Mouse (Mus musculus) frontal cortex, postnatal 36 days (tissue): ENCODE data around the gene Krt42.
"Not testable (repeated sequence)": the region's sequence is repeated elsewhere in the genome, so short reads cannot be mapped to it uniquely, and the experiment has no call there.

Experiments used
- DNase-seq, 2 experiments: peaks; one replicate each; pipeline ENCODE4 v3.0.0; 2022; ENCODE audit warnings: low spot score in 2 of 2

Krt42 gene

GRCm38 (mm10) chr11:100269821-100270332 is at the start of gene Krt42:
Gene Krt42, minus strand, starts transcription at chr11:100269871.
- no peak for DNase-seq

DNA sequence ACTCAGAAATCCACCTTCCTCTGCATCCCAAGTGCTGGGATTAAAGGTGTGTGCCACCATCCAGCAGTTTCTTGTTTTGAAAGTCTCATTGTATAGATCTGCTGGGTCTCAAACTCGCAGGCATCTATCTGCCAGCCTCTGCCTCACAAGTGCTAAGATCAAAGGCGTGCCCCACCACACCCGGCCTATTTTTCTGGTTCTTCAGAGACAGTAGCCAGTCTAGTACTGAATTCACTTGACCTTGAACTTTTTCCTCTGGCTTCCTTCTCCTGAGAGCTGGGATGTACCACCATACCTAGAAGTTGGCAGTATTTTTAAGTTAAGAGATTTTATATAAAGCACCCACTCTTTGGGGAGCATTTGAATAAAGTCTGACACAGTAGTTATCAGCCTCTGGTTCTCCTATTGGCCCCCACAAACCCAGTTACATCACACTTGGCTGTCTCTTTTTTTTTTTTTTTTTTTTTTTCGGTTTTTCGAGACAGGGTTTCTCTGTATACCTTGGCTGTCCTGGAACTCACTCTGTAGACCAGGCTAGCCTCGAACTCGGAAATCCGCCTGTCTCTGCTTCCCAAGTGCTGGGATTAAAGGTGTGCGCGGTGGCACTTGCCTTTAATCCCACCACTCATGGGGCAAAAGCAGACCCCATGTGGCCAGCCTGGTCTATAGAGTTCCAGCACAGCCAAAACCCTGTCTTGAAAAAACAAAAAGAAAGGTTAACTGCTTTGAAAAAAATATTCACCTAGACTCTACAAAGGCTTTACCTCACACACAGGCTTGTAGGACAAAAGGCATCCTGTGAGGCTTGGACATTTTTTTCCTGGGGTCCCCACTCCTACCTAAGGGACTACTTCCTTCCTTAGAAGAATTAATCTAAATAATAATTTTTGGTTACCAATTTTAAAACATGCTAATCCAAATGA is 49.1 kb upstream of the Krt42 start:
- no peak for DNase-seq

- DNase-seq, result no peak
These were observed 48.2 kb upstream of the Krt42 start for GRCm38 (mm10) chr11:100317826-100318380.

DNA sequence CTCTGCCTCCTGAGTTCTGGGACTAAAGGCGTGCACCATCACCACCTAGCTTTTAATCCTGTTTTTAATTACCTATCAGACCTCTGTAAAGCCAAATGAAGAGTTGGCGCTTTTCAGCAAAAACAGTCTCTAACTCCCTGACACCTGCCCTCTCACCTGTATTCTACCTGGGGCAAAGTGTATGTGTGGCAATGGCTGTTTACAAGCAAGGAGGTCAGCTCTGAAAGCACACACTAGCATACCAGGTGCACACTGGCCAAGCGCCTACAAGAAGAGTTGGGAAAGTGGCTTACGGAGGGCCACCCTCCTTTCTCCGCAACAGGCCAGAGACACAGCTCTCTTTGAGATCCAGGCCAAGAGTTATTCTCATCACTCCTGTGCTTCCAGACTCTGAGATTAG is 45.8 kb upstream of the Krt42 start:
- DNase-seq, result no peak

GRCm38 (mm10) chr11:100313424-100313823 is 43.8 kb upstream of the Krt42 start:
- DNase-seq, result no peak

DNA sequence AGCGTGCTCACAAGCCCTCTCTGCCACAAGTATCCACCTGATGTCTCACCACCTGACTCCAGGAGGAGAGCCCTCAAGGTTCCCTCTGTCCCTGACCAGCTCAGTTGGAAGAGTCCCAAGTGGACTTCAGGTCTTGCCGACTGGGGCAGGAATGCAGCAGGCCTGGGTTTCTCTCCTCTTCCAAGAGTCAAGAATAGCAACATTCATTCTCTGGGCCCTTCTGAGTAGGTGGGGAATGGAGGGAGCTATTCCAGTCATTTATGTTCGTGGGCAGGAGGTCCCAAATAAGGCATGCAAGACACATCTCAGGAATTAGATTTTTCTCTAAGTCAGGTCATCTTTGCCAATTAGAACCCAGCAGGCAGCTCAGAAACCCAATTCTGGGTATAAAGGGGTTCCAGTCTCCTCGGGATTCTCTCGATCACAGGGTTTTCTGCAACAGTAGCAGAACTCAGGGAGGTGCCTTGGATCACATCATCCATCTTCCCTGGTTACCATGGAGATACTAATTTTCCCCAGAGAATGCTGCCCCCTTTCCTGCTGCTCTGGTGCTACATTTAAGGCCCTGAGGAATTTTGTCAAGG is 42.5 kb upstream of the Krt42 start:
- peak; percentile 43 to 69 for DNase-seq

- DNase-seq, result no peak
These were observed 42.0 kb upstream of the Krt42 start for GRCm38 (mm10) chr11:100311656-100312055.

DNA sequence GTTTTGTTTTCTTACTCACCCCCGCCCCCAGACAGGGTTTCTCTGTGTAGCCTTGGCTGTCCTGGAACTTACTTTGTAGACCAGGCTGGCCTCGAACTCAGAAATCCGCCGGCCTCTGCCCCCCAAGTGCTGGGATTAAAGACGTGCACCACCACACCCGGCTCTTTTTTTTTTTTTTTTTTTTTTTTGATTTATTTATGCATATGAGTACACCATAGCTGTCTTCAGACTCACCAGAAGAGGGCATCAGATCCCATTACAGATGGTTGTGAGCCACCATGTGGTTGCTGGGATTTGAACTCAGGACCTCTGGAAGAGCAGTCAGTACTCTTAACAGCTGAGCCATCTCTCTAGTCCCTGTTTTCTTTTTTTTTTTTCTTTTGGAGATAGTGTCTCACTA is 39.0 kb upstream of the Krt42 start:
- not testable (repeated sequence) for DNase-seq

DNA sequence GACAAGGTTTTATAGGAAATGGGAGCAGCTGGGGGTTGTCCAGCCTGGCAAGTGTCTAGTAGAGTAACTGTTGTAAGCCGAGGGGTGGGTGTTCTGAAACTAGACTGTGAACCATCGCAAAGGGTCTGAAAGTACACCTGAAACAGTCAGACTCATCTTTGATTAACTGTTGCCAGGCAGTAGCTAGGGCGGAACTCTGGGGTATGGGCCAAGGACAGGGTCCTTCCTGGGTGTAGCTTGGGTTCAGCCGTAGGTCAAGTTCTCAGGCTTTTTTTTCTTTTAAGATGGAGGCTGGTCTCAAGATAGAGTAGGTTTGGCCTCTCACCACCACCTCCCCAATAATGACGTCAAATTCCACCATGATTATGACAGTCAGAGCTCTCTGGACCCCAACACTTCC is 38.2 kb upstream of the Krt42 start:
- no peak for DNase-seq

DNA sequence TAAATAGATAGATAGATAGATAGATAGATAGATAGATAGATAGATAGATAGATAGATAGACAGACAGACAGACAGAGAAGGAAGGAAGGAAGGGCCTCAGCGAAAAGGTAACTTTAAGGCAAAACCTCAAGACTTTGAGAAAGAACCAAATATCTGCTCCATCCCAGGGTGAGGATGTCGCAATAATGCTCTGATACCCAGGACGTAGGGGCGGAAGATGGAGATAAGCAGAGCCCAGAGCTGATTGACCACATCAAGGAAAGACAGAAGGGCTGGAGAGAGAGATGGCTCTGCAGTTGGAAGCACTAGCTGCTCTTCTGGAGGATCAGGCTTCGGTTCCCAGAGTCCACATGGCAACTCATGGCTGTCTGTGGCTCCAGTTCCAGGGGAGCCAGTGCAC is 31.6 kb upstream of the Krt42 start:
- DNase-seq, result no peak

GRCm38 (mm10) chr11:100300293-100300692 is 30.6 kb upstream of the Krt42 start:
- peak; percentile 53 to 62 for DNase-seq

DNA sequence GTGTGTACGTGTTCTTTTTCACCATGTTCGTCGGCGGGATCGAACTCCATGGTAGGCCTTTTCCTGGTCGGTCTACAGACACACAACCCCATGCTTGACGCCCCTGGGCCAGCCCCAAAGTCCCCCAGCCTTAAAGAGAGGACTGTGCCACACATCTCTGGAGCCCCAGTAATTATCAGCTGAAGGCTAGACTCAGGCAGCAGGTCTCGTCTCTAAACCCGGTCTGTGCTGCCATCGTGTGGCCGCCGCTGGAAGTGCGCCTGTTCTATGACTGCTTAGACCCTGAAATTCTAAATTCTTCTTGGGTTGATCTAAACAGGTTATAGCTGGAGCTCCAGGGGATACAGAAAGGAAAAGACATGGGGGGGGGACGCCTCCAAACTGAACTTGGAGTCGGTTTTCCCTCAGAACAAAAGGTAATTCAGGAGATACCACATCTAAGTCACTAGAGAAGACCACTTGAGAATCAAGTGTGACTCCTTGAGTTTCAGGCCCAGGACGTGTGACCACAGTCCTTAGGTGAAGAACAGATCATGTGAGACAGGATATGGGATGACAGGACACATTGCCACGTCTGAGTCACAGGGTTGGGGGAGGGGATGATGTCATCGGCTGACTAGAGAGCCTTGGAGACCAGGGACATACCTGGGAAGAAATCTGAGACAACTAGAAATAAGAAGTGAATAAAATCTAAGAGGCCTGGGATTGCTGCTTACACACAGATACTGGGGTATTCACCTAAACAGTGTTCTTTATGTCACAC is 28.8 kb upstream of the Krt42 start:
- peak; percentile 82 to 87 for DNase-seq

DNA sequence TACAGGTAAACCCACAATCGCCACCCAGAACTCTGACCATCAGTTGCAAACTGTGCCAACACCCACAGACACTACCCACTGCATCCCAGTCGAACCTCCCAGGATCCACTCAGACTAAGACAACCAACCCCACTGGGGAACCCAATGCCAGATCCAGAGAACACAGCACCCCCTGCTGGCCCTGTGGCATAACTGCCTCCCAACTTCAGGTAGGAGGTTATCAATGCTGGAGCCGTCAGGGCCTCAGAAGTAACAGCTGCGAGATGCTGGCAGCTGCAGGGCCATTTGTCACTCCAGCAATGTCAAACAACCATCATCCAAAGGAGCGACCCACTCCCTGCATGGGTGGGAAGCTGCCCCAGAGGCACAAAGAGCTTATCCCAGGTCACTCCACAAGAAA is 28.1 kb upstream of the Krt42 start:
- no peak for DNase-seq

DNA sequence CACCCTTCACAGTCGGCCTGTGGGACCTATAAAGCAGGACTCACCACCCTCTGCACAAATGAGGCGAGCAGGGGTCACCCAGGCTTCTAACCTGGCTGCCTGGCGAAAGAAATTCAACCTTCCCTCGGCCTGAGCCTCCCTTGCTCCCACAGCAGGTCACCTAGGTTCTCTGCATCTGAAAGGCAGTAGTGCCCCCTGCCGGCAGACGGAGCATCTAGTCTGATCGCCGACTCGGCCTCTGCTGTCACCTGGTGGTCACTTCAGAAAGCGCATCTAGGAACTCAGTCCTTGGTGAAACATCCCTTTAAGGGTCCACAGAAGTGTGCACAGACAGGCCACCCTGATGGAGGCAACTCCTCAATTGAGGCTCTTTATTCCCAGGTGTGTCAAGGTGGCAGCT is 25.6 kb upstream of the Krt42 start:
- peak; percentile 78 for DNase-seq

DNA sequence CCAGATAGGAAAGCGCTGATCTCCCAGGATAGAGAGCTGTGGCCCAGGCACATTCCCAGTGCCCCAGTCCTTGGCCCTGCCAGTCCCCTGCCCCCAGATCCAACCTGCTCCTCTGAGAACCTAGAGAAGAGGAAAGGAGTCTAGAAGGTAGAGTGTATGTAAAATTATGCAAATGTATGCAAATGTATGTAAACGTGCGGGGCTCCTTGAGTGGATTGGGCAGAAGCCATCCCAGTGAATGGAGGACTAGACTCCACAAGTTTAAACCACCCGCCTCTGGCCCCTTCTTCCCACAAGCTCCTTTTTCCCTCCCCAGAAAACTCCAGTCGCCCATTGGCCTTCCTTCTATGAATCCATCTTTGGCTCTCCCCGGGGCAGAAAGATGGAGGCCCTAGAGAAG is 23.2 kb upstream of the Krt42 start:
- DNase-seq, result no peak

DNA sequence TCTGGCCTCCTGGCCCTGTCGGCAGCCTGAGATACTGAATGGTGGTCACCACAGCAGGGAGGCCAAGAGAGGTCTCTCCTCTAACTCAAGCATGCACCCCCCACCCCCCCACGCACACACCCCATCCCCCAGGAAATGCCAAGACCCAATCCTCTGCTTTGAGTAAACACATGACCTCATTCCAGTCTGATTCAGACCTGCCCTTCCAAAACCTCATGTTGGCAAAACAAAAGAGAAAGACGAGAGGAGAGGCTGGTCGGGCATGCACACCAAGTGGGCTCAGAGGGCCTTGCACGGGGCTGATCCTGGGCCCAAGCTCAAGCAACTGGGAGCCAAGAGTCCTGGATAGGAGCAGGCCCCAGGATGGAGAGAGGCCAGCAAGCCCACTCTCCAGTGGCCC is 20.6 kb upstream of the Krt42 start:
- DNase-seq, result no peak

DNA sequence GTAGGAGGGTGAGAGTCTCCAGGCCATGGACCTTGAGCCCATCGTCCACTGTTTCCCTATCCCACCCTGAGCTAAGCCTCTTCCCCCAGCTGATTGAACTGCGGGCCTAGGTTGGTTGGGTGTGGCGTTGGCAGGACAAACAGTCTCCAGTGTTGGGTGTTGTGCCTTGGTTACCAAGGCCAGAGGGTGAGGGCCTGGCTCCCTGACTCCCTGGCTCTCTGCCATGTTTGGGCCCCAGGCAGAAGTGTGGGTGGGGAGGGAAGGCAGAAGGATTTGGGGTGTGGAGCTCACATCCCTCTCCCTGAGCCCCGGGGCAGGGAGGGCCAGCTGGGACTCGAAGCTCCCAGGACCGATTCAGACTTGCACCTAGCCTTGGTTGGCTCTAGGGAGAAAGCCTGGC is 19.3 kb upstream of the Krt42 start:
- no peak for DNase-seq

DNA sequence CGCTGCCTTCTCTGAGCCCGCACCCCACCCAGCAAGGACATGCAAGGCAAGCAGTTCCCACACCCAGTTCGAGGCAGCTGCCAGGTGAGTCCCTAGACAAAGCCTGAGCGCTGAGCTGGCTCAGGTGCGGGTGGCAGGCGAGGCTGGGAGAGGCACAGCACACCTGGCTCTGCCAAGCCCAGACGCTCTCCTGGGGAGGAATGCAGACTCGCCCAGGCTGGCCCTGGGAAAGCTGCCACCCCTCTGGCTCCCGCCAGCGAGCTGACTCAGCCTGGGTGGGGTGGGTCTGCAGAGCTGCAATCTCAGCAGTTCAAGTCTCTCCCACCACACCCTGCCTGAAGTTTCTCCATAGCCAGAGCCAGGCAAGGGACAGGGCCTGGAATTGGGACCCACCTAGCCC is 17.4 kb upstream of the Krt42 start:
- no peak for DNase-seq

- DNase-seq, result no peak
These were observed 15.3 kb upstream of the Krt42 start for GRCm38 (mm10) chr11:100284988-100285387.

GRCm38 (mm10) chr11:100282549-100282948 is 12.9 kb upstream of the Krt42 start:
- DNase-seq, result peak; percentile 54 to 64

DNA sequence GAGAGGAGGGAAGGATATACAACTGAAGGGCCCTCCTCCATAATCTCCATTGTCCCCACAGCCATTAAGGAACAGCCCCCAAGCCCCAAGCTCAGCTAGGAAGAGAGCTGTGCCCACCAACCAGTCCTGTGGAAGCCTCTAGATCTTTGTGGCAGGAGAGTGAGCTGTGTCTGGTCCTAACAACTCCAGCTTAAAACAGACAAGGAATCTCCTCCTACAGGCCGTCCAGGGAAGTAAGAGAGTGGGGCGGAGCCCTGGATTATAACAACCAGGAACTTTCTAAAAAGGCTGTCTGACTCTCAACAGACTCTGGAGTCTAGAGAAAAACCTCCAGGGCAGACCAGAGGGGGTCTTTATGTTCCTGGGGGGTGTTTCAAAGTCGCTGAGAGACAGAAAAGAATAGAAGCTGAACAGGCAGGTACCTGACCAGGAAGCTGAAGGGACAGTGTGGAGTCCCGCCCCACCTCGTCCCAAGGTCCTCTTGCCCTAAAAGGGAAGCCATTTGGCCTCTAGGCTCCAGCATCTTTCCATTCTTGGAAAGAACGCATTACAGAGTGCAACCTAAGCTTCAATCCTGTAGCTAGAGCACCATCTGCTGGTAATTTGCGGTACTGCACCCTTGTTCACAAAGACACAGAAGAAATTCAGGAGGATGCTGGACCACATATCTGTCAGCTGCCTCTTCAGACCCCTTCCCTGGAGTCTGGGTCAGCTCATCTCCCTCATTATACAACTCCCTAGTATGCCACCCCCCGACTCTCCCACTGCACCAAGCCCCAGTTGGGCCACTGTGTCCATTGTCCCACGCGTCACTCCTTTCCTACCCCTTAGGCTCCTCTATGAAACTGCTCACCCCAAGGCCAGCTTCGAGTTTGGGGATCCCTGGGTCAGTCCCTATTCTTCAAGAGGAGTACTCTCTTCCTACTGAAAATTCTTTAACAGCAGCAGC is 12.2 kb upstream of the Krt42 start:
- DNase-seq, result peak; percentile 85 to 94
